Mouse (Mus musculus): ENCODE data around the gene Ecel1. TPM values are rescaled to one million over a fixed set of nuclear protein-coding genes. Genes with fewer than 3 reads are reported as not detected.

Gene Ecel1
- polyA plus RNA-seq, 1 experiment from 2014 or later, result 0.83 TPM

GRCm38 (mm10) chr1:87131803-87132202 is 24.5 kb downstream of the Ecel1 start:
- H3K4me1 ChIP-seq (replicated peaks), result no peaks in the 10 kb centered on the region; the same call in 1 of the 2 replicates
- H3K4me3 ChIP-seq, result no peak overlapping the region
- H3K4me2 ChIP-seq, result no peak overlapping the region
- H3K9ac ChIP-seq, result no peak overlapping the region
- H3K9me3 ChIP-seq (replicated peaks), result no peaks in the 10 kb centered on the region
- H3K27me3 ChIP-seq, result peaks cover 29% of the 10 kb centered on the region
- 71% methylated on average over 4 of the region's 4 CpGs for WGBS
- no peak for ATAC-seq (replicated peaks; ENCODE audit: insufficient number of reproducible peaks, insufficient read depth, low FRiP score, low read depth)
- H3K27ac ChIP-seq, result no peak overlapping the region
- H3K36me3 ChIP-seq, result no peaks in the 10 kb centered on the region

GRCm38 (mm10) chr1:87127206-87128030 is 28.9 kb downstream of the Ecel1 start:
- H3K4me2 ChIP-seq, result peak overlapping the region; percentile 51
- H3K27ac ChIP-seq, result no peak overlapping the region
- peaks cover 38% of the 10 kb centered on the region for H3K27me3 ChIP-seq

GRCm38 (mm10) chr1:87124673-87125072 is 31.6 kb downstream of the Ecel1 start, which contains the start of gene Akp3:
Gene Akp3, plus strand, starts transcription at chr1:87124973.
- Histone ChIP-seq H3K4me1 (replicated peaks) (no peaks in the 10 kb centered on the region; the same call in 1 of the 2 replicates), H3K4me2 (no peak within 1 kb of the TSS), H3K36me3 (no peaks in the 10 kb centered on the region), H3K27me3 (peaks cover 35% of the 10 kb centered on the region), H3K27ac (no peak within 1 kb of the TSS), H3K9me3 (replicated peaks) (no peaks in the 10 kb centered on the region), H3K4me3 (no peak within 1 kb of the TSS), H3K9ac (no peak within 1 kb of the TSS)
- ATAC-seq (replicated peaks; ENCODE audit: insufficient number of reproducible peaks, insufficient read depth, low FRiP score, low read depth), result no peak
- WGBS, result 76% methylated on average over 6 of the region's 6 CpGs

More at GRCm38 (mm10) chr1:87127206-87128030, 28.9 kb downstream of the Ecel1 start:
- 11% methylated on average over 43 of the region's 43 CpGs for WGBS
- ATAC-seq (replicated peaks; ENCODE audit: insufficient number of reproducible peaks, insufficient read depth, low FRiP score, low read depth), result no peak
- no peaks in the 10 kb centered on the region for H3K9me3 ChIP-seq (replicated peaks)
- H3K9ac ChIP-seq, result no peak overlapping the region
- peak overlapping the region; percentile 23 for H3K4me3 ChIP-seq
- no peaks in the 10 kb centered on the region for H3K36me3 ChIP-seq
- no peaks in the 10 kb centered on the region; the same call in 1 of the 2 replicates for H3K4me1 ChIP-seq (replicated peaks)

GRCm38 (mm10) chr1:87114784-87115183 is 41.5 kb downstream of the Ecel1 start:
- H3K4me1 ChIP-seq (replicated peaks), result no peaks in the 10 kb centered on the region
- H3K4me2 ChIP-seq, result no peak overlapping the region
- H3K4me3 ChIP-seq, result no peak overlapping the region
- WGBS, result 80% methylated on average over 1 of the region's 1 CpGs
- H3K9me3 ChIP-seq (replicated peaks), result no peaks in the 10 kb centered on the region
- H3K9ac ChIP-seq, result no peak overlapping the region
- no peaks in the 10 kb centered on the region for H3K36me3 ChIP-seq
- no peak for ATAC-seq (replicated peaks; ENCODE audit: insufficient number of reproducible peaks, insufficient read depth, low FRiP score, low read depth)
- no peaks in the 10 kb centered on the region for H3K27me3 ChIP-seq
- no peak overlapping the region for H3K27ac ChIP-seq

GRCm38 (mm10) chr1:87111719-87112354 is 44.5 kb downstream of the Ecel1 start:
- no peaks in the 10 kb centered on the region for H3K36me3 ChIP-seq
- no peaks in the 10 kb centered on the region for H3K9me3 ChIP-seq (replicated peaks)
- H3K9ac ChIP-seq, result no peak overlapping the region
- ATAC-seq (replicated peaks; ENCODE audit: insufficient number of reproducible peaks, insufficient read depth, low FRiP score, low read depth), result no peak
- no peak overlapping the region for H3K4me2 ChIP-seq
- H3K27ac ChIP-seq, result no peak overlapping the region
- no peak overlapping the region for H3K4me3 ChIP-seq
- no peaks in the 10 kb centered on the region for H3K27me3 ChIP-seq
- 38% methylated on average over 9 of the region's 9 CpGs for WGBS
- no peaks in the 10 kb centered on the region for H3K4me1 ChIP-seq (replicated peaks)

GRCm38 (mm10) chr1:87108564-87108963 is 47.8 kb downstream of the Ecel1 start:
- Histone ChIP-seq H3K27ac (no peak overlapping the region), H3K36me3 (no peaks in the 10 kb centered on the region), H3K4me1 (replicated peaks) (no peaks in the 10 kb centered on the region), H3K4me2 (no peak overlapping the region), H3K9ac (no peak overlapping the region), H3K9me3 (replicated peaks) (no peaks in the 10 kb centered on the region), H3K27me3 (no peaks in the 10 kb centered on the region), H3K4me3 (no peak overlapping the region)
- 82% methylated on average over 4 of the region's 4 CpGs for WGBS
- ATAC-seq (replicated peaks; ENCODE audit: insufficient number of reproducible peaks, insufficient read depth, low FRiP score, low read depth), result no peak

GRCm38 (mm10) chr1:87106536-87106935 is 49.8 kb downstream of the Ecel1 start:
- no peak overlapping the region for H3K4me2 ChIP-seq
- H3K4me1 ChIP-seq (replicated peaks), result no peaks in the 10 kb centered on the region
- ATAC-seq (replicated peaks; ENCODE audit: insufficient number of reproducible peaks, insufficient read depth, low FRiP score, low read depth), result no peak
- H3K9ac ChIP-seq, result no peak overlapping the region
- no peaks in the 10 kb centered on the region for H3K36me3 ChIP-seq
- H3K9me3 ChIP-seq (replicated peaks), result no peaks in the 10 kb centered on the region
- H3K4me3 ChIP-seq, result no peak overlapping the region
- H3K27ac ChIP-seq, result no peak overlapping the region
- 74% methylated on average over 8 of the region's 8 CpGs for WGBS
- no peaks in the 10 kb centered on the region for H3K27me3 ChIP-seq

GRCm38 (mm10) chr1:87103936-87104335 is 52.4 kb downstream of the Ecel1 start:
- Histone ChIP-seq H3K9ac (no peak overlapping the region), H3K9me3 (replicated peaks) (no peaks in the 10 kb centered on the region), H3K4me3 (no peak overlapping the region), H3K27me3 (peaks cover 11% of the 10 kb centered on the region), H3K36me3 (no peaks in the 10 kb centered on the region), H3K27ac (no peak overlapping the region), H3K4me2 (no peak overlapping the region), H3K4me1 (replicated peaks) (no peaks in the 10 kb centered on the region)
- ATAC-seq (replicated peaks; ENCODE audit: insufficient number of reproducible peaks, insufficient read depth, low FRiP score, low read depth), result no peak
- 84% methylated on average over 1 of the region's 1 CpGs for WGBS

GRCm38 (mm10) chr1:87102114-87102513 is 54.2 kb downstream of the Ecel1 start:
- ATAC-seq (replicated peaks; ENCODE audit: insufficient number of reproducible peaks, insufficient read depth, low FRiP score, low read depth), result no peak
- no peak overlapping the region for H3K4me3 ChIP-seq
- H3K27me3 ChIP-seq, result peaks cover 27% of the 10 kb centered on the region
- H3K9me3 ChIP-seq (replicated peaks), result no peaks in the 10 kb centered on the region
- H3K36me3 ChIP-seq, result no peaks in the 10 kb centered on the region
- H3K4me2 ChIP-seq, result no peak overlapping the region
- 81% methylated on average over 3 of the region's 3 CpGs for WGBS
- peaks cover 4% of the 10 kb centered on the region for H3K4me1 ChIP-seq (replicated peaks)
- H3K27ac ChIP-seq, result no peak overlapping the region
- no peak overlapping the region for H3K9ac ChIP-seq

GRCm38 (mm10) chr1:87101411-87101810 is 54.9 kb downstream of the Ecel1 start, which contains the start of gene Alpi:
Gene Alpi, minus strand, starts transcription at chr1:87101606.
- H3K27ac ChIP-seq, result no peak within 1 kb of the TSS
- no peak within 1 kb of the TSS for H3K9ac ChIP-seq
- H3K9me3 ChIP-seq (replicated peaks), result no peaks in the 10 kb centered on the region
- no peak within 1 kb of the TSS for H3K4me2 ChIP-seq
- no peaks in the 10 kb centered on the region for H3K36me3 ChIP-seq
- peaks cover 4% of the 10 kb centered on the region for H3K4me1 ChIP-seq (replicated peaks)
- no peak within 1 kb of the TSS for H3K4me3 ChIP-seq
- peaks cover 32% of the 10 kb centered on the region for H3K27me3 ChIP-seq
- WGBS, result 78% methylated on average over 1 of the region's 1 CpGs
- ATAC-seq (replicated peaks; ENCODE audit: insufficient number of reproducible peaks, insufficient read depth, low FRiP score, low read depth), result no peak

- ATAC-seq (replicated peaks; ENCODE audit: insufficient number of reproducible peaks, insufficient read depth, low FRiP score, low read depth), result peak; percentile 48
- 13% methylated on average over 30 of the region's 30 CpGs for WGBS
- Histone ChIP-seq H3K36me3 (no peaks in the 10 kb centered on the region), H3K4me3 (0 out of 2 replicates have a peak overlapping the region, but pooled peaks have one; percentile 20), H3K4me2 (peak overlapping the region; percentile 46), H3K9ac (no peak overlapping the region), H3K4me1 (replicated peaks) (peaks cover 4% of the 10 kb centered on the region), H3K9me3 (replicated peaks) (no peaks in the 10 kb centered on the region), H3K27ac (no peak overlapping the region), H3K27me3 (peaks cover 32% of the 10 kb centered on the region)
Measured at GRCm38 (mm10) chr1:87098358-87098975, 57.9 kb downstream of the Ecel1 start.
